Mouse (Mus musculus) retina, postnatal 7 days (tissue): ENCODE data around the gene Zcchc9.
A peak's percentile ranks its signal among the peaks of the same experiment; 100 is the strongest.
"Not testable (repeated sequence)": the region's sequence is repeated elsewhere in the genome, so short reads cannot be mapped to it uniquely, and the experiment has no call there.

ENCODE experiments used
- DNase-seq: peaks from one replicate; pipeline ENCODE4 v3.0.0-alpha.2; 2012; ENCODE audit warnings: low read depth, low spot score

Gene Zcchc9

DNA sequence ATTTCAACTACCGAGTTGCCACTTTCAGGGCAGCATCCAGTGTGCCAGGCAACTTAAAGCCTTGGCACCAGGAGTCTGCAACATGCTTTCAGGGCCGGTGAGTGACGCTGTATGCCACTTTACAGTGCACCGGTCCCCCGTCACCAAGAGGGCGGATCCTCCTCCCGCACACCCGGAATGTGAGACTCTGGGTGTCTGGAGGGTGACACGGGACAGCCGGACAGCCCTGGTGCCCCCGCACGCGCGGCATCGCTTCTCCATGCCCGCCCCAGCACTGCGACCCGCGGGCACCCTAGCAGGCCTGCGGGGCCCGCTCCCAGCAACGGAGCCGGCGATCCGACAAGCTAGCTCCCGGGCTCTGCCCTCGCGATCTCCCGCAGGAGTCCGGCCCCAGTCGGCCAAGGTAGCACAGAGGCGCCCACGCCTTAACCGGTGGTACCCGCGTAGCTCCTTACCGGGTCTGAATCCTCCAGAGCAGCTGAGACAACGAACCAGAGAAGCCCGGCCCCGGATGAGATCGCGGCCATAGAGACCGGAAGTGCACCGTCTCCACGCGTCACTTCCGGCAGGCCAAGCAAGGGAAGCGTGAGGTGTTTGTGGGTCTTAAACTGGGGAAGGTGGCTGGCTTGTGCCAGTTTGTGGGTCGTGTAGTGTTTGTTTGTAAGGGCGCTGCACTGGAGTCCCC is at the start of gene Zcchc9:
TSS of gene Zcchc9 (minus strand) at position 551 of the 685 bp plus-strand sequence.
- peak; percentile 91 for DNase-seq

DNA sequence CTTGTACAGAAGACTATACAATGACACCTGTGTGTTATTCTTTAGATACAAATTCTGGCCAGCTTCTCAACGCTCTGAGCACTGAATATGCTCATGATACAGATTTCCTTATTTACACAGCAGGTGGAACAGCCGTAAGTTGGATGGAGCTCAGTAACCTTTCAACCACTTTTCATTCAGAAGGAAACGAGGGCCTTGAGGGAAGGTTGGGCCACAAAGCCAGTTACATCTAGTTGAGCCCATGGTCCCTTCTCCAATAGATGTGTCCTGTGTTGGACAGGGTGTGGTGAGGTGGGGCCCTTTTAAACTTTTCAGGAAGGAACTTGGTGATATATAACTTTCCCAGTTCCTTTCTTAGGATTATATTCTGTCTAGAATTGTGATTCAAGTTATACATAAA is 46.9 kb upstream of the Zcchc9 start:
- no peak for DNase-seq

GRCm38 (mm10) chr13:91827876-91828275 is 20.4 kb upstream of the Zcchc9 start:
- DNase-seq = no peak

DNA sequence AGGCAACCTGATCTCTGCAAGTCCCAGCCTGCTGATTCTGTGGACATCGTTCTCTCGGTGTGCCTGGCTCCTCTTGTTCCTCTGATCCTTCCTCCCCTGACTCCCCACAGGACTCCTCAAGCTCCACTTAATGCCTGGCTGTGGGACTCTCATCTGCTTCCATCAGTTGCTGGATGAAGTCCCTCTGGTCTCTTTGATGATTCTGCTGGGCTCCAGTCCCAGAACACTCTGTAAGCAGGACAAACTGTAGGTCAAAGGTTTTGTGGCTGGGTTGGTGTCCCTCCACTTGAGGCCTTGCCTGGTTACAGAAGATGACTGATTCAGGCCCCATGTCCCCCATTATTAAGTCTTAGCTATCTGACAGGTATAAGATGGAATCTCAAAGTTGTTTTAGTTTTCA is 18.6 kb upstream of the Zcchc9 start:
- no peak for DNase-seq

- DNase-seq = no peak
These were observed 17.5 kb upstream of the Zcchc9 start for GRCm38 (mm10) chr13:91824845-91825550.

- DNase-seq = no peak
These were observed 16.2 kb upstream of the Zcchc9 start for GRCm38 (mm10) chr13:91823735-91824134.

DNA sequence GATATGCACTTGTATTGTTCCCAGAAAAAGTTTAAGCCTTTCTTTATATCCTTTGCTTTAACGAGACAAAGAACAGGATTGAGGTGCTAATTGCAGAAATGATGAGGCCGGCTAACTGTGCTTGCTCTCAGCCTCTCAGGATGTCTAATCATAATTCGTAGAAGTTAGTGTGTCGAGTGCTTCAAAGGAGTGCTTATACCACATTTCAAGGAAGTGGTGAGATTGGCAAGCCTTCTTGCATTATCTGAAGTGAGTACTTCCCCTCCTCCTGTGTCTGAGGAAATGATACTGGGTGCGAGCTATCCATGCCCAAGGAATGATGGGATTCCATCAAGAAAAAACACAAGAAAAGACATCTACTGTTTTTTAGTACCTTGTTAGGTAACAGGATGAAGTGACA is 7.2 kb upstream of the Zcchc9 start:
- no peak for DNase-seq

DNA sequence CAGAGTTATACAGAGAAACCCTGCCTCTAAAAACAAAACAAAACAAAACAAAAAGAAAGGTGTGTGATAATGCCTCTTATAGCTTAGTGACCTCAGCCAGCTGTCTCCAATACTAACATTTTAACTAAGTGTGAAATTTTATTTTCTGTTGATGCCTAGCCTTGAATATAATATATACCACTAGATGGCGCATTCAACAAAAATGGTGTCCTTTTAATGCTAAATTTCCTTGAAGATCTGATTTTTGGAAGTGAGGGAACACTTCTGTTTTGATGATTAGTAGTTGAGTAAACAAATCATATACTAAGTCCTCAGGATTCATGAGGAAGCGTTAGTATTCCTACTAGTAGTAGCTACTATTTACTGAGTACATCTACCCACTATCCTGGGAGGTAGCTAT is 2.0 kb upstream of the Zcchc9 start:
- DNase-seq = no peak

DNA sequence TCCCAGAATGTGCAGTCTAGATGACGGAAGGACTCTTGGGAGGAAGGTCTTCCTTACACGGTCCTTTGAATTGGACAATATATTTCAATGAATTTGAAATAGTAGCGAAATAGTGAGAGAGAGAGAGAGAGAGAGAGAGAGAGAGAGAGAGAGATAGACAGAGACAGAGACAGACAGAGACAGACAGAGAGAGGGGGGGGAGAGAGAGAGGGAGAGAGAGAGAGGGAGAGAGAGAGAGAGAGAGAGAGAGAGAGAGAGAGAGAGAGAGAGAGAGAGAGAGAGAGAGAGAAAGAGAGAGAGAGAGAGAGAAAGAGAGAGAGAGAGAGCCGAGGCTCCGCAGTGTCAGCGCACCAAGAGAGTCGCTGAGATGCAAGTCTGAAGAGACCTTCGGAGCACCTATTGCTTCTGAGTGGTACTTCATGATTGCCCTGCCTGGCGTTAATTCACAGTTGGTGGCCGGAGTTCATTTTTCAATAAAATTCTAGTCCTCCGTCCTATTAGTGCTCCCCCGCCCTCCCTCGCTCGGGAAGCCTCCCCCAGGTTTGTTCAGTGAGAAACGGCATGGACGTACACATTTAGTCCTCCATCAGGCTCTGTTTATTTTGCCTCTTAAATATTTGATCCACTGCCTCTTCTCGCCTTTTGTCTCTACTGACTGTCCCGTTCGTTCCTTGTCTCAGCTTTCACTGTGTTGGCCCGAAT is 520 bp upstream of the Zcchc9 start:
- peak; percentile 16 for DNase-seq

DNA sequence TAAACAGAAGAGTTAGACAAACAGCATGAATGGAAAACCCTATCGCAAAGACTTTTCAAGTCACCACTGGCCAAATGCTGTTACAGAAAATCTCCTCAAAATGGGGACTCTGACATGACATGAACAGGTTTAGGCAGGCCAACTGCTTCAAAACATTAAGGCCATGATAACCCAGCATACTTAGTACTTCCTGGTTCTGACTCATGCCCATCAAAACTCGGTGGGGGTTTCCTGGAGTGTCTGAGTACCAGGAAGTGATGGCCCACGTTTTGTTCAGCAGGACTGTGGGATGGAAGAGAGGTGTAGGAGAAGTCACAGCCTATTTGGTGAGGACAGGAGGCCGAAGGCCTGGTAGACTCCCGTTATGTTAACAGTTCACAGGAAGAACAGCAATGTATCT is 5.8 kb downstream of the Zcchc9 start:
- no peak for DNase-seq

- DNase-seq = no peak
These were observed 10.1 kb downstream of the Zcchc9 start for GRCm38 (mm10) chr13:91797442-91797841.

GRCm38 (mm10) chr13:91796916-91797315 is 10.6 kb downstream of the Zcchc9 start:
- no peak for DNase-seq

DNA sequence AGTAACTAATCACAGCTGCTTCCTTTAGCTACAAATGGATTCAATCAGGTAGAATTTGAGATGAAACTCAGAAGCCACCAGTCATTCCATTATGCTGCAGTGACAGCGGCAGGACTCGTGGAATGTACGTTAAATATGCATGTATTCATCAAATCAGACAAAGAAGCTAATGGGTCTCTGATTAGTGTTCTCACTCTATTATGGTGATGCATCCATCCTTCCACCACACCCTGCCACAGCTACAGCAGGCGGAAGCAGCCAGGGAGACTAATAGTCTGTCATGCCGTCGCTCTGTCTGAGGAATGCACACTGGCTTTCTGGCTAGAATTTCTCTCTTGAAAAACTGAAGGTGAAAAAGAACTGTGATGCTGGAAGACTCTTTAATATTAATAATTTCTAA is 11.5 kb downstream of the Zcchc9 start:
- no peak for DNase-seq

GRCm38 (mm10) chr13:91795593-91795992 is 11.9 kb downstream of the Zcchc9 start:
- no peak for DNase-seq

DNA sequence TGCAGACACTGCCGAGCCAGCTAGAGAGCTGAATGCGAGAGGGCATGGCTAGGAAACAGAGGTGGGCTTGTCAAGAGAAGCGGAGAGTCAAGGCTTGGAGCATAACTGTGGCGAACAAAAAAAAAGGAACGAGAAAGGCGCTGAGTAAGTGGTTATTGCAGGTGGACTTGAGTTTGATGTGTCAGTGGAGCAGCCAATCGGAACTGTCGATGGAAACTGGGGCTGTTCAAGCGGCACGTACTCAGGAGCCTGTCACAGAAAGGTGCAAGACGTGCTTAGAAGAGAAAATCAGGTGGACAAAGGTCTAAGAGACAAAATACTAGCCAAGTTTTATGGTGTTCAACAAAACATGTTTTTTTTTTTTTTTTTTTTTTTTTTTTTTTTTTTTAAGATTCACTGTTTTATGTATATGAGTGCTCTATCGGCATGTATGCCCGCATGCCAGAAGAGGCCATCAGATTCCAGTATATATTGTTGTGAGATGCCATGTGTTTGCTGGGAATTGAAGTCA is 12.5 kb downstream of the Zcchc9 start:
- DNase-seq = no peak

- DNase-seq = no peak
These were observed 15.5 kb downstream of the Zcchc9 start for GRCm38 (mm10) chr13:91792035-91792434.

GRCm38 (mm10) chr13:91779892-91780291 is 27.6 kb downstream of the Zcchc9 start:
- no peak for DNase-seq

- DNase-seq = no peak
These were observed 29.4 kb downstream of the Zcchc9 start for GRCm38 (mm10) chr13:91778092-91778491.

GRCm38 (mm10) chr13:91768683-91769651 is 38.5 kb downstream of the Zcchc9 start:
- no peak for DNase-seq

DNA sequence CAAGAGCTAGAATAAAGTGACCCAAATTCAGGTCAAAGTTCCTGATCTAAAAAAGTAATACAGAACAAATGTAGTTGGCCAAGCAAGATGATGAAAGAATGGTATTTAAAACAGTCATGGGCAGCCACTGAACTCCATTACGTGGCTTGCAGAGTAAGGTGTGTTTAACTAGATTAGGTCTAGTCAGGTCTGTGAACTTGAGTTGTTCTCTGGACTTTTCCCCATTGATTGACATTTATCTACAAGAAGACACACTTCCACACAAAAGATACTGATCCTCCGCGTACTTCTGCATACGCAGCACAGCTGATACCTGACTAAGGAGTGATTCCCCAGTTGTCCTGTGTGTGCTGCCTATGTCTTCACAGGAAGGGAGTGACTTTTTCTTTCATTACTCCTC is 41.9 kb downstream of the Zcchc9 start:
- no peak for DNase-seq

- DNase-seq = not testable (repeated sequence)
These were observed 43.9 kb downstream of the Zcchc9 start for GRCm38 (mm10) chr13:91763654-91764053.
